Mouse (Mus musculus) mammary gland, adult 2 months (tissue): ENCODE data around the gene Dnajc8. TPM values are rescaled to one million over a fixed set of nuclear protein-coding genes. Genes with fewer than 3 reads are reported as not detected.

Experiments used
- polyA plus RNA-seq: library from polyadenylated mRNA; depleted of rRNA; stranded (reverse); fragments of >200 nt; gene quantifications from 2 replicates; pipeline ENCODE4 v1.2.3, GENCODE M21; 2012; ENCODE audit warnings: low replicate concordance; rRNA removed

The Dnajc8 gene
- 15.3 and 29.4 TPM in 2 replicates for polyA plus RNA-seq

DNA sequence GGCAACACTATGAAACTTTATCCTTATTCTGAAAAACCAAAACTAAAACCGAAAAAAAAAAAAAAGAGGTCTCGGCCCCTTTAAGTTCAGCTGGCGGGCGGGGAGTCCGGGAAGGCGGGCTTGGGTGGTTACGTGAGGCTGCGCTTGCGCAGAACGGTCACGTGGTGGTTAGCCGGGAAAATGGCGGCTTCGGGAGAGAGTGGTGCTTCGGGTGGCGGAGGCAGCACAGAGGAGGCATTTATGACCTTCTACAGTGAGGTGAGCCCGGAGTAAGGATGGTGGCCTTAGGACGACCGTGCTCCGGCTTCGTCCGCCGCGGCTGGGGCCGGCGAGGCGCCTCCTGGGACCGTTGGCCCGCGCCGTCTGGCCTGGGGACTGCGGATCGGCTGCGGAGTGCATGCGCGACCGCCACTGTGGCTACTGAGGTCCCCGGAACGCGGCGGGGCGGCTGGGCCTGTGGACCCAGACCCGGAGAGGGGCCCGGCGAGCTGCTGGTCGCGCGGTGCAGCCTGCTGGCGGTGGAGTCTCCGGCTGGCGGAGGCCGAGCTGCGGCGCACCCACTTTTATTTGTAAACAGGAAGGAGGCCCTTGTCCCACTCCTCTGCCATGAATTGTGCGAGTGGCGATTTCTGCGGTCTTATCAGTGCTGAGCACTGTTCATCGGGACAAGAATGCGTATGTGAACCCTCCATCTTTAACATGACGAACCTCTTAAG is at the start of gene Dnajc8:
Gene Dnajc8, plus strand, starts transcription at position 145 of the 716 bp plus-strand sequence.

DNA sequence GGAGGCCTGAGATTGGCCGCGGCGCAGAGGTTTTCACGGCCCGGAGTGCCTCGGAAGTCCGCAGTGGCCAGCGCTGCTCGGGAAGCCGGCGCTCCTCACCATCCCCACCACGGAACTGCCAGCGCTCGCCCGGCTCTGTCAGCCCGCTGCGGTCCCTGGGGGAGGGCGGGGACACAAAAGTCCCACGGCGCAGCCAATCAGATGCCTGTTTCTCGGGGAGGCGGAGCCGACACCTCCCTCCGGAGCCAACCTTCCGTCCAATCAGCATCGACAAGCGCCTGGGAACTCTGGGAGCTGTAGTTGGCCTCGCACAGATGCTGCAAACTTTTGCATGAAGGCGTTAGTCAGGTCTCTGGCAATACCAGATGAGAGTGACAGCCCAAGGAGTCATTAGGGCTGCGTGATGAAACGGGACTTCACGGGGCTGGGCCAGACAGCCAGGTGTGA is 25.0 kb upstream of the Dnajc8 start, which contains the start of gene Sesn2:
Gene Sesn2, minus strand, starts transcription at position 150 of the 447 bp plus-strand sequence.

DNA sequence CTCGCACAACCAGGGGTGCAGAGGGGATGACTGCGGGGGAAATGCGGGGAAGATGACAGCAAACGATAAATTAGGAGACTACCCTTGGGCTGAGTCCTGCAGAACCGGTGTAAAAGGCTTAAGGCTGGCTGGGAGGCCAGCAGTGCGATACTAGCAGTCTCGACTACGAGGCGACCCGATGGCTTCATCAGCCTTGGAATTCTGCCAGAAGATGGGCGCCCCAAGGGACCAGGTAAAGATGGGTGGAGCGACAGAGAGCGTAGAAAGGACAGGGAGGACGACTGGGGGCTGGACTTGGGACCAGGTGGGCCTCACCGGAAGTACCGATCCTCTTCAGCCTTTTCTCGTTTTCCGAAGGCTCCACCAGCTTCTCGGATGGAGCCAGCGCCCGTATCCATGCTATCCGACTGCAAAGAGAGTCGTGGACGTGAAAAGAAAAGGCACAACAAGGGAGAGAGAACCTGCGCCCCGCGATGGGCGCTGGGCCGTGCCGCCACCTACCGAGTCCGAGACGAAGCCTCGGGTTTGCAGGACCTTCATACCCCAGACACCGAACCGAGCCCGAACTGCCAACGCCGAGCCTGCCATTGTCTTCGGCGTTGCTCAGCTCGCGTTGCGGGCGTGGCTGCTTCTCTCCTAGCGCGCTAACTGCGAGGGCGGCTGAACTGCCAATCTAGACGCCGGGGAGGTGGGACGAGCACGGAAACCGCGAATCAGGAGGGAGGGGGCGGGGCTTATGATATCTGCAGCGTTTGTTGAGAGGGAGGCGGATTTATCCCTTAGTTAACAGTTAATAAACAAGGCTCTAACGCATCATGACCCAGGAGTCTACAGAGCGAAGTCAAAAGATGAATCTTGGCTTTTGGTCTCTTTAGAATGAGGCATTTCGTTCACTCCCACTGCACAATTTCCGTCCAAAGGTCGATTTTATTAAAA is 2.1 kb upstream of the Dnajc8 start, which contains the start of gene Atpif1:
Gene Atpif1, minus strand, starts transcription at position 679 of the 936 bp plus-strand sequence.

DNA sequence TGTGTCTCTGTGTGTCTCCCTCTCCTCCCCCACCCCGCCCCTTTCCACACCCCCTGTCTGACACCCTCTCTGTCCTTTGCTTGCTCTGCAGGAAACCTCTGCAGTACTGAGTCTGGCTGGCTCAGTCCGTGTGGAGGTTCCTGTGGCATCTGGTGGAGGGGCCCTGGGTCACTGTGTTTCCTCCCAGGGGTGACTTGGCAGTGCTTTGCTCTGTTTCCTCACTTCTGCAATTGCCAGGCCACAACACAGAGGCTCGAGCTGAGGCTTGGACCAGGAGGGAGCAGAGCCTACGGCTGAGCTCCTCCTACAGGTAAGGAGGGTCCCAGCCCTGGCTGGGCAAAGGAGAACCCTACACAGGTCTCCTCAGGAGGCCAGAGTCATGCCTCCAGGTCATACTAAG is 28.6 kb downstream of the Dnajc8 start, which contains the start of gene Ptafr:
Gene Ptafr, plus strand, starts transcription at position 103 of the 400 bp plus-strand sequence.

Other genes with a start within 250 kb of the Dnajc8 start
- 3.2 and 5.4 TPM in 2 replicates for gene Rab42, start 232.2 kb upstream of the Dnajc8 start, polyA plus RNA-seq
- gene Trnau1ap, start 206.0 kb upstream of the Dnajc8 start, polyA plus RNA-seq, result 15.3 and 18.3 TPM in 2 replicates
- 5.9 and 6.3 TPM in 2 replicates for gene Rcc1, start 181.9 kb upstream of the Dnajc8 start, polyA plus RNA-seq
- 6.6 and 7.6 TPM in 2 replicates for gene Phactr4, start 113.1 kb upstream of the Dnajc8 start, polyA plus RNA-seq
- gene Med18, start 71.6 kb upstream of the Dnajc8 start, polyA plus RNA-seq, result 3.0 and 3.6 TPM in 2 replicates
- gene Sesn2, start 25.0 kb upstream of the Dnajc8 start, polyA plus RNA-seq, result 10.1 and 11.3 TPM in 2 replicates
- gene Atpif1, start 1.9 kb upstream of the Dnajc8 start, polyA plus RNA-seq, result 45.7 and 46.9 TPM in 2 replicates
- gene Ptafr, start 28.5 kb downstream of the Dnajc8 start, polyA plus RNA-seq, result 23.8 and 35.8 TPM in 2 replicates
- 19.6 and 44.2 TPM in 2 replicates for gene Eya3, start 103.4 kb downstream of the Dnajc8 start, polyA plus RNA-seq
- gene Xkr8, start 197.0 kb downstream of the Dnajc8 start, polyA plus RNA-seq, result 8.1 and 8.8 TPM in 2 replicates
- 4.0 and 5.0 TPM in 2 replicates for gene Smpdl3b, start 221.7 kb downstream of the Dnajc8 start, polyA plus RNA-seq
- 11.9 and 12.8 TPM in 2 replicates for gene Rpa2, start 232.8 kb downstream of the Dnajc8 start, polyA plus RNA-seq